Mouse (Mus musculus) lung, postnatal 0 days (tissue): ENCODE data around the gene Jph2. TPM values are rescaled to one million over a fixed set of nuclear protein-coding genes. Genes with fewer than 3 reads are reported as not detected.

Experiments
- ATAC-seq: fragments of 200-750 bp; cut with Nextera tagmentation; 2 replicates; pipeline ENCODE4 v1.8.0; 2017; ENCODE audit warnings: moderate library complexity
- DNase-seq: peaks from one replicate; pipeline ENCODE4 v3.0.0-alpha.2; 2016; ENCODE audit warnings: low spot score
- H3K27ac ChIP-seq: fragments of 300-500 bp; sonication (generic); 2 replicates; pipeline ENCODE4 v1.5.1; 2014; ENCODE audit warnings: antibody characterized with exemption, mild to moderate bottlenecking, low read length, mixed read lengths
- H3K27me3 ChIP-seq: fragments of 300-500 bp; sonication (generic); replicated peaks from 2 replicates; pipeline ENCODE4 v1.6.1; 2014; ENCODE audit warnings: low read length, mixed read lengths; ENCODE audit not compliant: insufficient read depth
- H3K36me3 ChIP-seq: fragments of 300-500 bp; sonication (generic); 2 replicates; pipeline ENCODE4 v1.6.1; 2014; ENCODE audit warnings: low read length, mixed read lengths; ENCODE audit not compliant: insufficient read depth
- H3K4me1 ChIP-seq: fragments of 300-500 bp; sonication (generic); 2 replicates; pipeline ENCODE4 v1.6.1; 2014; ENCODE audit warnings: antibody characterized with exemption, low read depth, low read length, mixed read lengths; ENCODE audit not compliant: insufficient read depth
- H3K4me2 ChIP-seq: fragments of 300-500 bp; sonication (generic); replicated peaks from 2 replicates; pipeline ENCODE4 v1.6.1; 2014; ENCODE audit warnings: low read depth, mild to moderate bottlenecking, low read length, moderate library complexity, mixed read lengths
- H3K4me3 ChIP-seq: fragments of 300-500 bp; sonication (generic); 2 replicates; pipeline ENCODE4 v1.5.1; 2014; ENCODE audit warnings: low read depth, low read length
- H3K9ac ChIP-seq: fragments of 300-500 bp; sonication (generic); replicated peaks from 2 replicates; pipeline ENCODE4 v1.6.1; 2014; ENCODE audit warnings: low read depth, mild to moderate bottlenecking
- H3K9me3 ChIP-seq: fragments of 300-500 bp; sonication (generic); 2 replicates; pipeline ENCODE4 v1.6.1; 2016; ENCODE audit warnings: low read length, mixed read lengths
- CTCF ChIP-seq: IDR thresholded peaks from 2 replicates; pipeline ENCODE4 v1.5.1; 2016; ENCODE audit warnings: antibody characterized with exemption, mild to moderate bottlenecking
- EP300 ChIP-seq: IDR thresholded peaks from 2 replicates; pipeline ENCODE4 v1.6.1; 2016; ENCODE audit warnings: antibody characterized with exemption, mild to moderate bottlenecking, control low read depth
- WGBS: fragments of 180-500 bp; shearing (Covaris S2); extraction: QIAGEN DNeasy Blood & Tissue Kit; methylation state at CpG from one replicate; pipeline ENCODE4 v1.1.7; 2014; 5-methylcytosine and 5-hydroxymethylcytosine counted together
- polyA plus RNA-seq: library from polyadenylated mRNA; unstranded; fragments of >200 nt; fragmentation: Nextera tagmentation; extraction: Ambion mirVana; gene quantifications from 2 replicates; pipeline ENCODE4 v1.2.1, GENCODE M21; 2015

The Jph2 gene
- polyA plus RNA-seq, 1 experiment from 2014 or later: 4.0 TPM

- Histone ChIP-seq H3K4me3 (no peak overlapping the region), H3K27me3 (no peaks in the 10 kb centered on the region), H3K4me1 (no peaks in the 10 kb centered on the region), H3K4me2 (no peak overlapping the region), H3K9ac (no peak overlapping the region), H3K9me3 (no peaks in the 10 kb centered on the region), H3K36me3 (no peaks in the 10 kb centered on the region), H3K27ac (no peak overlapping the region)
- ATAC-seq (no peak), DNase-seq (no peak)
- TF ChIP-seq EP300: no peak
- no peak for TF ChIP-seq CTCF
- WGBS: 50% methylated on average over 14 of the region's 14 CpGs
Measured at GRCm38 (mm10) chr2:163300069-163301060, 97.4 kb downstream of the Jph2 start.

DNA sequence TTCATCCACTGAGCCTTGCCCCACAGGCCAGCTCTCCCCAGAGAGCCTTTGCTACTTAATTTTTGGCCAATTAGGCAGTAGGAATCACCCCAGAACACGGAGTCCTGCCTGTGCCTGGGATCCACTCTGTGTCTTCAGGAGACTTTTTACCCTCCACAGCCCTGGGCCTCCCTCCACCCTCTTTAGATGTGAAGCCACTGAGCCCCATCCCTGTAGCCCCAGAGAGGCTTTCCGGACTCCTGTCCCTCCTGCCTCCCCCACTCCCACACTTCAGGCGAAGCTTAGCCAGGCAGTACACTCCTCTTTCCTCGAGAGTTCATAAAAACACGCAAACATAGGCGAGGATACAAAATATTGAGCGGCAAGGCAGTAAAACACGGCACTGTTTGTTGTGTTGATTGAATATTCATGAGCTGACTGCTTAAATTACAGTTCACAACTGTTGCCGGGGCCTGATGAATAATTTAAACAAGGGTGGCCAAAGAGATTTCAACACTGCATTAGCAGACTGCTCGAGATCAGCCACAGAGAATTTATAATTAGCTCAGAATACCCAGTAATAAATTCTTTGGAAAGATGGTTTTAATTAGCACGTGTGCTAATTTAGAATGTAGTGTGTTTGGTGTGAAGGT, 100.7 kb downstream of the Jph2 start:
- Histone ChIP-seq H3K27ac (no peak overlapping the region), H3K4me2 (no peak overlapping the region), H3K36me3 (no peaks in the 10 kb centered on the region), H3K9ac (no peak overlapping the region), H3K4me1 (no peaks in the 10 kb centered on the region), H3K9me3 (no peaks in the 10 kb centered on the region), H3K4me3 (no peak overlapping the region), H3K27me3 (no peaks in the 10 kb centered on the region)
- TF ChIP-seq EP300 (no peak), CTCF (no peak)
- ATAC-seq (no peak), DNase-seq (no peak)
- WGBS: 58% methylated on average over 11 of the region's 11 CpGs

DNA sequence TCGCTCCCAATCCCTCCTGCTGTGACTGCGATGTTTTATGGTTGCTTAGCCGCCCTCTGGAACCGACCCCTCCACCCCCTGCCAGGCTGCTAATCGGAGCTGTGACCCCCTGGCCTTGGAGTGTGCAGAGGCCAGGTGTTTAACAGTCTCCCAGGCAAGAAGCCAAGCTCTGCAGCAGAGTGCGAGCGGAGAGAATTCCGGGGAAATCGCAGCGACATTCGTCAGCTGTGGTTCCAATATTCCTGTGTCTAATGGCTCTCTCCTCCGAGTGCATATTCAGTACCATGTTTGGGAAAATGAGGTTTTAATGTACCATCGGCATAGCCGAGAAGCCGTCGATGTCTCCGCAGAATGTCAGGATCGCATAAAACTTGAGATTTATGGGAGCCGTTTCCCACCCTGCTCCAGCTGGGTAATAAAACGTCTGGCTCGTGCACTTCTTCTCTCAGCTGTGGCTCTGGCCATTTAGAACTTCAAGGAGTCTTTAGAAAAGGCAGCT, 108.9 kb downstream of the Jph2 start:
- DNase-seq: peak; percentile 25
- Histone ChIP-seq H3K27ac (no peak overlapping the region), H3K9ac (no peak overlapping the region), H3K27me3 (0 out of 2 replicates have a peak, but pooled peaks cover 3% of the 10 kb centered on the region), H3K9me3 (no peaks in the 10 kb centered on the region), H3K4me3 (no peak overlapping the region), H3K4me2 (no peak overlapping the region), H3K36me3 (no peaks in the 10 kb centered on the region), H3K4me1 (no peaks in the 10 kb centered on the region)
- TF ChIP-seq CTCF (no peak), EP300 (no peak)
- no peak for ATAC-seq
- WGBS: 11% methylated on average over 21 of the region's 21 CpGs

Other genes starting within 250 kb of the Jph2 start
- gene Tox2, start 194.9 kb downstream of the Jph2 start, polyA plus RNA-seq: 4.3 and 7.2 TPM in 2 replicates
- gene Oser1, start 26.7 kb upstream of the Jph2 start, polyA plus RNA-seq: 73.8 and 74.6 TPM in 2 replicates
- 0.37 and 0.43 TPM in 2 replicates for gene Gdap1l1, start 40.5 kb upstream of the Jph2 start, polyA plus RNA-seq
- 18.6 and 22.5 TPM in 2 replicates for gene Fitm2, start 74.6 kb upstream of the Jph2 start, polyA plus RNA-seq
- gene R3hdml, start 94.3 kb upstream of the Jph2 start, polyA plus RNA-seq: 0.18 TPM in 1 of 2 replicates, not detected in the other
- gene Hnf4a, start 108.8 kb upstream of the Jph2 start, polyA plus RNA-seq: 0.23 TPM in 1 of 2 replicates, not detected in the other
- 17.2 and 20.0 TPM in 2 replicates for gene Ttpal, start 204.3 kb upstream of the Jph2 start, polyA plus RNA-seq
- gene Serinc3, start 247.1 kb upstream of the Jph2 start, polyA plus RNA-seq: 96.7 and 106 TPM in 2 replicates